Mouse (Mus musculus) intestine, embryonic 15.5 days (tissue): ENCODE data around the gene Card19. TPM values are rescaled to one million over a fixed set of nuclear protein-coding genes. Genes with fewer than 3 reads are reported as not detected.

ENCODE experiments used
- ATAC-seq: fragments of 200-750 bp; cut with Nextera tagmentation; 2 replicates; pipeline ENCODE4 v1.8.0; 2017; ENCODE audit warnings: moderate TSS enrichment, moderate library complexity
- H3K27ac ChIP-seq: fragments of 300-500 bp; sonication (generic); 2 replicates; pipeline ENCODE4 v1.5.1; 2015; ENCODE audit warnings: mild to moderate bottlenecking, inconsistent platforms
- H3K27me3 ChIP-seq: fragments of 300-500 bp; sonication (generic); replicated peaks from 2 replicates; pipeline ENCODE4 v1.6.1; 2015; ENCODE audit warnings: inconsistent platforms
- H3K36me3 ChIP-seq: fragments of 300-500 bp; sonication (generic); 2 replicates; pipeline ENCODE4 v1.6.1; 2015; ENCODE audit warnings: inconsistent platforms
- H3K4me1 ChIP-seq: fragments of 300-500 bp; sonication (generic); replicated peaks from 2 replicates; pipeline ENCODE4 v1.6.1; 2015; ENCODE audit warnings: inconsistent platforms
- H3K4me2 ChIP-seq: fragments of 300-500 bp; sonication (generic); replicated peaks from 2 replicates; pipeline ENCODE4 v1.6.1; 2015; ENCODE audit warnings: mild to moderate bottlenecking, inconsistent platforms
- H3K4me3 ChIP-seq: fragments of 300-500 bp; sonication (generic); replicated peaks from 2 replicates; pipeline ENCODE4 v1.5.1; 2015; ENCODE audit warnings: inconsistent platforms
- H3K9ac ChIP-seq: fragments of 300-500 bp; sonication (generic); 2 replicates; pipeline ENCODE4 v1.6.1; 2015; ENCODE audit warnings: inconsistent platforms
- H3K9me3 ChIP-seq: fragments of 300-500 bp; sonication (generic); 2 replicates; pipeline ENCODE4 v1.6.1; 2016; ENCODE audit warnings: inconsistent platforms
- WGBS: fragments of 180-500 bp; shearing (Covaris S2); methylation state at CpG from one replicate; pipeline ENCODE4 v1.1.7; 2015; 5-methylcytosine and 5-hydroxymethylcytosine counted together
- polyA plus RNA-seq: library from polyadenylated mRNA; unstranded; fragments of >200 nt; fragmentation: Nextera tagmentation; extraction: Ambion mirVana; gene quantifications from 2 replicates; pipeline ENCODE4 v1.2.1, GENCODE M21; 2015

Gene Card19
- polyA plus RNA-seq, 1 experiment from 2014 or later, result 52.6 TPM

- H3K27me3 ChIP-seq, result no peaks in the 10 kb centered on the region
- peak; percentile 58 for ATAC-seq
- WGBS, result 49% methylated on average over 13 of the region's 13 CpGs
- 0 out of 2 replicates have a peak, but pooled peaks cover 10% of the 10 kb centered on the region for H3K36me3 ChIP-seq
- H3K4me2 ChIP-seq, result no peak overlapping the region
- no peaks in the 10 kb centered on the region for H3K9me3 ChIP-seq
- no peak overlapping the region for H3K27ac ChIP-seq
- H3K9ac ChIP-seq, result no peak overlapping the region
- H3K4me3 ChIP-seq, result no peak overlapping the region
- 0 out of 2 replicates have a peak, but pooled peaks cover 6% of the 10 kb centered on the region for H3K4me1 ChIP-seq
Measured at GRCm38 (mm10) chr13:49205381-49205998, 10.3 kb downstream of the Card19 start.

GRCm38 (mm10) chr13:49202556-49202955, 13.3 kb downstream of the Card19 start:
- H3K4me1 ChIP-seq, result 0 out of 2 replicates have a peak, but pooled peaks cover 6% of the 10 kb centered on the region
- no peak for ATAC-seq
- no peak overlapping the region for H3K4me3 ChIP-seq
- H3K9ac ChIP-seq, result no peak overlapping the region
- H3K36me3 ChIP-seq, result 0 out of 2 replicates have a peak, but pooled peaks cover 10% of the 10 kb centered on the region
- no peaks in the 10 kb centered on the region for H3K9me3 ChIP-seq
- no peak overlapping the region for H3K27ac ChIP-seq
- no peaks in the 10 kb centered on the region for H3K27me3 ChIP-seq
- no peak overlapping the region for H3K4me2 ChIP-seq
- WGBS, result 89% methylated on average over 7 of the region's 7 CpGs

- Histone ChIP-seq H3K27me3 (no peaks in the 10 kb centered on the region), H3K9me3 (no peaks in the 10 kb centered on the region), H3K9ac (no peak overlapping the region), H3K36me3 (0 out of 2 replicates have a peak, but pooled peaks cover 3% of the 10 kb centered on the region), H3K4me1 (0 out of 2 replicates have a peak, but pooled peaks cover 3% of the 10 kb centered on the region), H3K27ac (no peak overlapping the region), H3K4me3 (no peak overlapping the region), H3K4me2 (no peak overlapping the region)
- ATAC-seq, result no peak
- WGBS, result 88% methylated on average over 13 of the region's 13 CpGs
Measured at GRCm38 (mm10) chr13:49200688-49201087, 15.1 kb downstream of the Card19 start.

GRCm38 (mm10) chr13:49199891-49200290, 15.9 kb downstream of the Card19 start:
- 93% methylated on average over 7 of the region's 7 CpGs for WGBS

GRCm38 (mm10) chr13:49198734-49199133, 17.1 kb downstream of the Card19 start:
- Histone ChIP-seq H3K9ac (no peak overlapping the region), H3K9me3 (no peaks in the 10 kb centered on the region), H3K4me2 (no peak overlapping the region), H3K4me1 (no peaks in the 10 kb centered on the region), H3K27me3 (no peaks in the 10 kb centered on the region), H3K27ac (no peak overlapping the region), H3K4me3 (no peak overlapping the region), H3K36me3 (0 out of 2 replicates have a peak, but pooled peaks cover 3% of the 10 kb centered on the region)
- 91% methylated on average over 9 of the region's 9 CpGs for WGBS
- ATAC-seq, result no peak

More at GRCm38 (mm10) chr13:49199891-49200290, 15.9 kb downstream of the Card19 start:
- Histone ChIP-seq H3K4me2 (no peak overlapping the region), H3K9ac (no peak overlapping the region), H3K27ac (no peak overlapping the region), H3K27me3 (no peaks in the 10 kb centered on the region), H3K4me1 (no peaks in the 10 kb centered on the region), H3K9me3 (no peaks in the 10 kb centered on the region), H3K4me3 (no peak overlapping the region), H3K36me3 (0 out of 2 replicates have a peak, but pooled peaks cover 3% of the 10 kb centered on the region)
- no peak for ATAC-seq

- Histone ChIP-seq H3K4me3 (no peak overlapping the region), H3K4me2 (no peak overlapping the region), H3K4me1 (peaks cover 1% of the 10 kb centered on the region; the same call in 1 of the 2 replicates), H3K27ac (no peak overlapping the region), H3K9me3 (no peaks in the 10 kb centered on the region), H3K9ac (no peak overlapping the region), H3K36me3 (no peaks in the 10 kb centered on the region), H3K27me3 (no peaks in the 10 kb centered on the region)
- no peak for ATAC-seq
- WGBS, result 70% methylated on average over 6 of the region's 6 CpGs
Measured at GRCm38 (mm10) chr13:49196766-49197165, 19.1 kb downstream of the Card19 start.

GRCm38 (mm10) chr13:49196211-49196610, 19.6 kb downstream of the Card19 start:
- 80% methylated on average over 5 of the region's 5 CpGs for WGBS
- Histone ChIP-seq H3K27ac (no peak overlapping the region), H3K4me3 (no peak overlapping the region), H3K4me1 (peaks cover 7% of the 10 kb centered on the region), H3K9me3 (no peaks in the 10 kb centered on the region), H3K36me3 (no peaks in the 10 kb centered on the region), H3K27me3 (no peaks in the 10 kb centered on the region), H3K9ac (no peak overlapping the region), H3K4me2 (no peak overlapping the region)
- ATAC-seq, result no peak

GRCm38 (mm10) chr13:49195651-49196050, 20.2 kb downstream of the Card19 start:
- Histone ChIP-seq H3K4me3 (no peak overlapping the region), H3K36me3 (no peaks in the 10 kb centered on the region), H3K9ac (no peak overlapping the region), H3K4me1 (peaks cover 11% of the 10 kb centered on the region), H3K27me3 (no peaks in the 10 kb centered on the region), H3K4me2 (no peak overlapping the region), H3K9me3 (no peaks in the 10 kb centered on the region), H3K27ac (no peak overlapping the region)
- 88% methylated on average over 7 of the region's 7 CpGs for WGBS
- no peak for ATAC-seq

- 94% methylated on average over 13 of the region's 13 CpGs for WGBS
- no peak overlapping the region for H3K4me3 ChIP-seq
- no peak overlapping the region for H3K4me2 ChIP-seq
- no peaks in the 10 kb centered on the region for H3K9me3 ChIP-seq
- no peaks in the 10 kb centered on the region for H3K27me3 ChIP-seq
- no peak for ATAC-seq
- H3K9ac ChIP-seq, result no peak overlapping the region
- H3K4me1 ChIP-seq, result peaks cover 19% of the 10 kb centered on the region
- no peaks in the 10 kb centered on the region for H3K36me3 ChIP-seq
- H3K27ac ChIP-seq, result no peak overlapping the region
Measured at GRCm38 (mm10) chr13:49194811-49195210, 21.0 kb downstream of the Card19 start.

- no peak overlapping the region for H3K9ac ChIP-seq
- no peak for ATAC-seq
- H3K27me3 ChIP-seq, result no peaks in the 10 kb centered on the region
- H3K27ac ChIP-seq, result no peak overlapping the region
- H3K4me1 ChIP-seq, result peaks cover 27% of the 10 kb centered on the region
- H3K4me3 ChIP-seq, result no peak overlapping the region
- WGBS, result 95% methylated on average over 17 of the region's 17 CpGs
- no peaks in the 10 kb centered on the region for H3K36me3 ChIP-seq
- H3K9me3 ChIP-seq, result no peaks in the 10 kb centered on the region
- no peak overlapping the region for H3K4me2 ChIP-seq
Measured at GRCm38 (mm10) chr13:49193650-49194049, 22.2 kb downstream of the Card19 start.

GRCm38 (mm10) chr13:49192156-49192855, 23.5 kb downstream of the Card19 start:
- Histone ChIP-seq H3K4me2 (no peak overlapping the region), H3K27ac (no peak overlapping the region), H3K4me3 (no peak overlapping the region), H3K9ac (no peak overlapping the region), H3K27me3 (no peaks in the 10 kb centered on the region), H3K36me3 (no peaks in the 10 kb centered on the region), H3K9me3 (no peaks in the 10 kb centered on the region), H3K4me1 (peaks cover 36% of the 10 kb centered on the region)
- no peak for ATAC-seq
- 73% methylated on average over 16 of the region's 16 CpGs for WGBS

GRCm38 (mm10) chr13:49191673-49192035, 24.2 kb downstream of the Card19 start:
- Histone ChIP-seq H3K9ac (no peak overlapping the region; the same call in 1 of the 2 replicates), H3K27ac (peak overlapping the region; percentile 14; the same call in 1 of the 2 replicates), H3K4me1 (peaks cover 41% of the 10 kb centered on the region), H3K9me3 (no peaks in the 10 kb centered on the region), H3K36me3 (no peaks in the 10 kb centered on the region), H3K4me3 (no peak overlapping the region), H3K4me2 (no peak overlapping the region; the same call in 1 of the 2 replicates), H3K27me3 (no peaks in the 10 kb centered on the region)
- ATAC-seq, result no peak
- 41% methylated on average over 5 of the region's 5 CpGs for WGBS
